In the genomic region with DNA sequence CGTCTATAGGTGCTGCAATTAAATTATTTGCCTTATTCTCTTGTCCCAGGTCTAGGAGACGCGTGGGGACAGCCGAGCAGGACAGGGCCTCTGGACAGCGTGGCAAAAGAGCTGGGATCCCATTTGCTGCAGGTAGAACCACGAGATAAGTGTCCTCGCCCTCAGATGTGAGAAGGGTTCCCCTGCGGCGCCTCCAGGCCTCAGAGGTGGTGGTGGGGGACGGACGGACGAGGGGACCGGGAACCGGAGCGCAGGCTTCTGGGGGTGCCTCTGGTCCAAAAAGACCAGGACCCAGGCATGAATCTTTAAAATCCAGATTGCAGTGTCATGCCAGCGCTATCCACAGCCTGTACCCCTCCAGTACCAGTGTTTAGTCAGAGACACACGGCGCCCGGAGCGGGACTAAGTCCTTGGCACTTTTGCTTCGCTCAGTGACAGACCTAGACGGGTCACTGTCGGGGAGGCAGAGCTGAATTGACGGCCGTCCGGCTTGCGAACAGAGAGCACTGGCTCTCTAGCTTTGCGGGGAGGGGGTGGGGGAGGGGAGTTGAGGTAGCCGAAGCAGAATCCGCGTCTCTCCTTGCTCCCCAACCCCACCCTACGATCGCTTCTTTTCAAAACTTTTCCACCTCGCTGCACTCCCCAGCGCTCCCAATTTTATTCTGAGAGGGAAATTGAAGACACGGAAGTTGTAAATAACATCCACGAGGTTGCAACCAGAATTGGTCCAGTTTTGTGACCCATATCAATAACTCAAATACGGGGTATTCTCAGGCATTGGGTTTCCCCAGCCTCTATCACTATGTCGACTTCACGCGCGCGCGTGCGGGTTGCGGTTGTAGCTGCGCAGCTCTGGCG, we compare ENCODE assay signal across 10 mouse cellular contexts. TPM values are rescaled to one million over a fixed set of nuclear protein-coding genes. Genes with fewer than 3 reads are reported as not detected.
DNase-seq lines count a peak whose midpoint lies in the region; ATAC-seq and TF ChIP-seq lines count a peak whose summit lies in the region.
"Had no signal": no experiment of that assay in that cellular context is flagged by ENCODE, and none has a peak within 500 bp of the region (broad histone marks: within the 10 kb centered on the region; RNA-seq: fewer than 3 reads in every experiment).

No protein-coding gene starts in this region.

- H3K9me3 ChIP-seq in heart, embryonic 15.5 days (replicated peaks) = no peaks in the 10 kb centered on the region
- H3K9me3 ChIP-seq in midbrain, embryonic 13.5 days = no peaks in the 10 kb centered on the region
- no peaks in the 10 kb centered on the region for H3K9me3 ChIP-seq in midbrain, embryonic 16.5 days (replicated peaks; ENCODE audit: control insufficient read depth, low read length, poor library complexity, severe bottlenecking)
- no peaks in the 10 kb centered on the region for H3K9me3 ChIP-seq in stomach, postnatal 0 days (ENCODE audit: control insufficient read depth, low read length)

- H3K4me1 ChIP-seq in heart, embryonic 15.5 days (replicated peaks) = 0 out of 2 replicates have a peak, but pooled peaks cover 3% of the 10 kb centered on the region
- H3K4me1 ChIP-seq in midbrain, embryonic 13.5 days (replicated peaks) = peaks cover 9% of the 10 kb centered on the region
- H3K4me1 ChIP-seq in midbrain, embryonic 16.5 days (ENCODE audit: control insufficient read depth, insufficient read depth, low read length) = no peaks in the 10 kb centered on the region
- H3K4me1 ChIP-seq in stomach, postnatal 0 days (replicated peaks; ENCODE audit: control insufficient read depth, insufficient read depth) = no peaks in the 10 kb centered on the region

- peaks cover 95% of the 10 kb centered on the region for H3K27me3 ChIP-seq in heart, embryonic 15.5 days
- H3K27me3 ChIP-seq in midbrain, embryonic 13.5 days = peaks cover 96% of the 10 kb centered on the region
- H3K27me3 ChIP-seq in midbrain, embryonic 16.5 days (ENCODE audit: control insufficient read depth, insufficient read depth, low read depth, low read length) = peaks cover 80% of the 10 kb centered on the region
- H3K27me3 ChIP-seq in stomach, postnatal 0 days (ENCODE audit: control insufficient read depth, insufficient read depth, low read length) = peaks cover 19% of the 10 kb centered on the region; the same call in 1 of the 2 replicates

- H3K4me2 ChIP-seq in heart, embryonic 15.5 days = no peak overlapping the region
- 0 out of 2 replicates have a peak overlapping the region, but pooled peaks have one; percentile 9 for H3K4me2 ChIP-seq in midbrain, embryonic 13.5 days (replicated peaks)
- no peak overlapping the region for H3K4me2 ChIP-seq in midbrain, embryonic 16.5 days (ENCODE audit: low read length)
- H3K4me2 ChIP-seq in stomach, postnatal 0 days (replicated peaks; ENCODE audit: low read depth) = no peak overlapping the region

- 2% methylated on average over 48 of the region's 48 CpGs for WGBS in heart, embryonic 15.5 days
- WGBS in midbrain, embryonic 13.5 days = 1% methylated on average over 48 of the region's 48 CpGs
- 1% methylated on average over 48 of the region's 48 CpGs for WGBS in midbrain, embryonic 16.5 days
- 7% methylated on average over 48 of the region's 48 CpGs for WGBS in stomach, postnatal 0 days

- no peak overlapping the region for H3K27ac ChIP-seq in heart, embryonic 15.5 days
- H3K27ac ChIP-seq in midbrain, embryonic 13.5 days = no peak overlapping the region
- H3K27ac ChIP-seq in midbrain, embryonic 16.5 days (ENCODE audit: low read length) = no peak overlapping the region
- H3K27ac ChIP-seq in stomach, postnatal 0 days (replicated peaks) = no peak overlapping the region

- H3K4me3 ChIP-seq in heart, embryonic 15.5 days = peak overlapping the region; percentile 1; the same call in 1 of the 2 replicates
- H3K4me3 ChIP-seq in midbrain, embryonic 13.5 days (replicated peaks) = no peak overlapping the region
- no peak overlapping the region for H3K4me3 ChIP-seq in midbrain, embryonic 16.5 days (ENCODE audit: low read depth, low read length)
- H3K4me3 ChIP-seq in stomach, postnatal 0 days (ENCODE audit: low read depth, low read length) = no peak overlapping the region

- ATAC-seq in heart, embryonic 15.5 days (replicated peaks; ENCODE audit: insufficient number of reproducible peaks, insufficient read depth, low FRiP score, low read depth) = no peak
- no peak for ATAC-seq in midbrain, embryonic 13.5 days
- no peak for ATAC-seq in midbrain, embryonic 16.5 days
- 0 out of 2 replicates have a peak, but pooled peaks have one; percentile 9 for ATAC-seq in stomach, postnatal 0 days (ENCODE audit: low FRiP score, low TSS enrichment)

- H3K9ac ChIP-seq in heart, embryonic 15.5 days = no peak overlapping the region
- no peak overlapping the region for H3K9ac ChIP-seq in midbrain, embryonic 13.5 days (replicated peaks)
- no peak overlapping the region for H3K9ac ChIP-seq in midbrain, embryonic 16.5 days (ENCODE audit: low read depth, low read length)
- no peak overlapping the region for H3K9ac ChIP-seq in stomach, postnatal 0 days (ENCODE audit: low read length)

- no peak for DNase-seq in heart, adult 11 months
- peak; percentile 45 for DNase-seq in embryo, embryonic 9.5 days (ENCODE audit: extremely low spot score)
- no peak for DNase-seq in stomach, postnatal 0 days (ENCODE audit: low spot score)
- no peak for DNase-seq in Muller cell, postnatal 12 days (ENCODE audit: inconsistent ontology term)
- DNase-seq: heart, postnatal 4 days; kidney, postnatal 36 days; thymus, postnatal 14 days had no signal

- no peaks in the 10 kb centered on the region for H3K36me3 ChIP-seq in heart, embryonic 15.5 days
- H3K36me3 ChIP-seq in midbrain, embryonic 13.5 days = no peaks in the 10 kb centered on the region
- H3K36me3 ChIP-seq in midbrain, embryonic 16.5 days (ENCODE audit: control insufficient read depth, insufficient read depth, low read length) = no peaks in the 10 kb centered on the region
- H3K36me3 ChIP-seq in stomach, postnatal 0 days (ENCODE audit: control insufficient read depth, insufficient read depth, low read length) = no peaks in the 10 kb centered on the region

- no peak for TF ChIP-seq EP300 in stomach, postnatal 0 days (optimal IDR thresholded peaks at IDR 0.05)

- no peak for TF ChIP-seq CTCF in stomach, postnatal 0 days (IDR thresholded peaks at IDR 0.05; ENCODE audit: low read depth)

RNA-seq across cellular contexts. Expression of a gene that starts 9.7 kb away (rescaled TPM):
- polyA plus RNA-seq in heart, embryonic 15.5 days (2015; fragmentation: Nextera tagmentation; extraction: Ambion mirVana) = 0.05 and 0.67 TPM in 2 replicates
- polyA plus RNA-seq in midbrain, embryonic 13.5 days (2015; fragmentation: Nextera tagmentation; extraction: Ambion mirVana) = 0.24 and 0.44 TPM in 2 replicates
- 0.10 and 0.14 TPM in 2 replicates for polyA plus RNA-seq in midbrain, embryonic 16.5 days (2015; fragmentation: Nextera tagmentation; extraction: Ambion mirVana)
- 0.17 and 0.31 TPM in 2 replicates for polyA plus RNA-seq in stomach, postnatal 0 days (2015; fragmentation: Nextera tagmentation; extraction: Ambion mirVana)
